Mouse (Mus musculus) thymus, postnatal 36 days (tissue): Measurements from ENCODE around the gene Disp1.

ENCODE experiments used
- DNase-seq, 2 experiments: peaks; one replicate each; pipeline ENCODE4 v3.0.0; 2022; ENCODE audit warnings: mixed read lengths in 2 of 2

Gene Disp1

DNA sequence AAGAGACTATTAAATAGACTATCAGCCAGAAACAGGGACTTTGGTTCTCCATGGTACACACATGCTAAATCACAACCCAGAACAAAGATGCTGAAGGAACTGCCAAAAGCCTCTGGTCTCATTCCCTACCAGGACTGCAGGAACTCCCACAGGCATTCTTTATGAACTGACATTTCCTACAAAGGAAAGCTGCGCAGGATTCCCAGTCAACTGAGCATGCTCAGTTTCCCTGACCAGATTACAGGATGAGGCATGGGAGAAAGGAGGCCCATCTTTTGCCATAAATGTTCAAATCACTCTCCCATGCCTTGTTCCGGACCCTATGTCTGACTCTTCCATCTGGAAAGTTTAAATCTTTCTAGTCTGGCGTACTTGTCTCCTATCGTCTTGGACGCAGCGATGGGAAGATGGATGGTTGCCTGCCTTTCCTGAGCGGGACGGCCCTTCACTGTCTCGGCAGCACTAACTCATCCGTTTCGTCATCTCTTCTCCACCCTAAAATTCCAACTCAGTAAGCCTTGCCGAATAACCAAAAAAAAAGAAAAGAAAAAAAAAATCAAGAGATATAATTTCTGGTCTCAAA lies 100.9 kb downstream of the Disp1 start:
- no peak for DNase-seq

DNA sequence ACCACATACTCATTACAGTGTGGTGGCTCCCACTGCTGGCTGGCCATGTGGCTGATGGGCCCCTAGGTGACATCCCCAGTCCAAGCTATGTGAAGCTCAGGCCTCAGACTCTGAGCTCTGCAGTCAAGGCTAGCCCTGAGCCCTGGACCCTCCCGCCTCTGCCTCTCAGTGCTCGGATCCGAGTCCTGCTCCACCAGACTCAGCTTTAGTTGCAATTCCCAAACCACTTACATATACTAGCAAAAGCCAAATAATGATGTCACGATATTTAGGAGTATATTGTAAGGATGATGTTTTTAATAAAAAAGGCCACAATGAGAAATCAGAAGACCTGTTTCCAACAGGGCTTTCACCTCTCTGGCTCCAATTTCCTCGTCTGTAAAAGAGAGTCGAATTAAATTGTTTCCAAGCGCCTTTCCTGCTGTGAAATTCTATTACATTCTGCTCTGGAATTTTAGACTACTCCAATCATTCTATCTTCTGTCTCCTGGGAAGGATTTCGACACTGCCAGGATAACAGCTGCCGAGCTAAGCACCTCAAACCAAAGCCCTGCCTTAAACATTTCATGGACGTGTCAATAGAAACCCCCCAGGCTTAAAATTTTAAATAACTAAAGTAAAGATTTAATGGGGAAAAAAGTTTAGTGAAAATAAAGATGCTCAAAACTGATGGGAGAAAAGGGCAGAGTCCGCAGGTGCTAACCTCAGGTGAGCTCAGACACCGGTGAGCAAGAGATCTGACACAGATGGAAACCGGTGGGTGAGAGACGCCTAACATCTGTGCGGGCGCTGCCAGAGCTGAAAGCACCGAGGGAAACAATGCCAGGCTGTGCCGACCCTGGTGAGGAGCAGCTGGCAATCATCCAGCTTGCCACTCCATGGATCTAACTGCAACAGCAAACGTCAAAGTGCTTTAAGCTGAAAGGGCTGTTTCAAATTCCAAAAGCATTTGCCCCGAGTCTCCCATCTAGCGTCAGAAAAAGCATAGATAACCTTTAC lies 103.2 kb downstream of the Disp1 start:
- no peak for DNase-seq

DNA sequence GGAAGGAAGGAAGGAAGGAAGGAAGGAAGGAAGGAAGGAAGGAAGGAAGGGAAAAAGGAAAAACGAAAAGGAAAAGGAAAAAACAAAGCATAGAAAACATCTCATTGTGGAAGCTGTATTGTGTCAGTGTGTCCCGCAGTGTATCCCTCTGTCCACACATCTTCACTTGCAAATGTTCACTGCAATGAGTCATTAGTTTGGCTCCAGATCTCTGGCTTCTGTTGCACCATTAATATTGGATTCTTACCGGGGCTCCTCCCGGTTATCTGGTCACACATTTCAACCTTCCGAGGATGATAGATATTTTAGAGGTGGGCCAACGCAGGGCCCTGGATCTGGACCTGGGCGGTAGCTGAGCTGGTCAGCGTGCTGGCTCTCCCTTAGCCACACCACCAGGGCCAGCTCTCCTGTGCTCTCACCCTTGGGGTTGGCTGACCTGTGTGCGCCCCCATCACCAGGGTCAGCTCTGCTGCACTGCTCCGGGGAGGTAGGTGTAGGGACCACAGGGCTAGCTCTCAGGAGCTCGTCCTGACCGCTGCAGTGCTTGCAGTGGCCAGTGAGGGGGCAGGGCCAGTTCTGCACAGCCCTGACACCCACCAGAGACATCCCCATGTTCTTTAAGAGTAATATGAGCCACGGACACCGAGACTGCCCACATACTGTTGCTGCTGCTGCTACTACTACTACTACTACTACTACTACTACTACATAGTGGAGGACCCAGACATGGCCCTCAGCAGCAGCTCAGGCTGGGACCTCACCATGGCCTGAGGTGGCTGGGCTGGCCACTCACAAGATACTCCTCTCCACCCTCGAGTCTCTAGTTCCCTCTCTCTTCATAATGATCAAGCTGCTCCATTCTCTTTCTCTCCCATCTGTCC lies 104.1 kb downstream of the Disp1 start:
- no peak for DNase-seq

DNA sequence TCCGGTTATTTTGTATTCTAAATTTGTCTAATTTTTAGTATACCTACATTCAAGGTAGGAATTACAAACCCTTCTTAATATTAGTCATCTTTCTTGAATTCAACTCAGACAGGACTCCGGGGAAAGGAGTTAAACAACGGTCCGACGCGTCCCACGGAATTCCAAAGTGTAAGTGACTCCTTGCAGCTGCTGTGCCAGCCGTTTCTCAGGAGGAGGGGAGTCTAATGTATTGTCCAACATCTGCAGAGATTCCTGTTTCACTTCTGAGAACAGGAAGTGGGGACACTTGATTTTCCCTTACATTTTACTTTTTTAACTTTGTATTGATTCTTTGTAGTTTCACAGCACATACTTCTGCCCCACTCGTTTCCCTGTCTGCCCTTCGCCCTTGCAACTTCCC lies 104.9 kb downstream of the Disp1 start:
- DNase-seq = no peak

DNA sequence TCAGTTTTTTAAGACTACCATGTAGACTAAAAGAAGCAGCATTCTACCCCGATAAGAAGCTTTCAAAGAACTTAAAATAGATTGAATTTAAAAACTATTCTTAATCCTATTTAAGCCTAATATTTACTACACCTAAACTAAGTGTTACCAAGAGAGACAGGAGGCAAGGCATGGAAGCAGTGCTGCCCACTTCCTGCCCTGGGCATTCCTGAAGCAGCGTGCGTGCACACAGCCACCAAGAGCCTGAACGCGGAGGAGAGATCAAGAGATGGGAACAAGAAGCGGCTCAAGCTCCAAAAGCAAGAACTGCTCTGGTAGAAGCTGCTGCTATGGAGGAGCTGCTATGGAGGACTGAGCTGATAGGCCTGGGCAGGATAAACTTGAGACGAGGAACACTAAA lies 106.2 kb downstream of the Disp1 start:
- DNase-seq = peak in 1 of 2 experiments; percentile 47

DNA sequence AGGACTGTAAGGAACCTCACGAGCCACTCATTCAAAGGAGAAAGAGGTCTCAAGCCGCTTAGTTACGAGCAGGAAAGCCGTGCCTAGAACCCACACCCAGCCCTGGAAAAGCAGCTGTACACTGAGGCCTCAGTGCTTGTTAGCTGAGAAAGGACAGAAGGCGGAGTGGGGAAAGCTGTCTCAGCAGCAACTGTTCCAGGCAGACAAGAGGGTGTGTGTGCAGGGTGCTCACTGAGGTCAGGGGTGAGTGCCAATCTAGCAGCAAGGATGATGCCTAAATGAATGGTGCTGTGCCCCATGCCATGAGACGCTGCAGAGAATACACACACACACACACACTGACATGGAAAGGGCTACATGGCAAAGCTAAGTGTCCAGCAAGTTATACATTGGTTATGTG lies 106.8 kb downstream of the Disp1 start:
- DNase-seq = no peak

DNA sequence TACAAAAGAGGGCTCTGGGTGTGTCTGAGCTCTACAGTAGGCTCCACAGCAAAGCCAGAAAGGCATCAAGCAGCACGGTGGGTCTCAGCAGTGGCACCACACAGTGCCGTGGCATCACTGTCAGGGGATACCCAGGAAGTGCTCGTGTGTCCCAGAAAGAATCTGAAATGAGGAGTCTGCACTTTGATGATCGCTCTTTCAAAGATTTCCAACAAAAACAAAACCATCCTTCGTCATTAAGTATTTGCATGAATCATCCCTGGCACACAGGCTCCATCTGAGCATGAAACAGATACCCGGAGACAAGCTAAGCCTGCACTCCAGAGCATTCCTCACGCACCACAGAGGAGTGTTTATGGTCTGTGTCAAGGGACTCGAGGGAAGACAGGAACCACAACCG lies 107.8 kb downstream of the Disp1 start:
- peak; percentile 25 to 39 for DNase-seq

DNA sequence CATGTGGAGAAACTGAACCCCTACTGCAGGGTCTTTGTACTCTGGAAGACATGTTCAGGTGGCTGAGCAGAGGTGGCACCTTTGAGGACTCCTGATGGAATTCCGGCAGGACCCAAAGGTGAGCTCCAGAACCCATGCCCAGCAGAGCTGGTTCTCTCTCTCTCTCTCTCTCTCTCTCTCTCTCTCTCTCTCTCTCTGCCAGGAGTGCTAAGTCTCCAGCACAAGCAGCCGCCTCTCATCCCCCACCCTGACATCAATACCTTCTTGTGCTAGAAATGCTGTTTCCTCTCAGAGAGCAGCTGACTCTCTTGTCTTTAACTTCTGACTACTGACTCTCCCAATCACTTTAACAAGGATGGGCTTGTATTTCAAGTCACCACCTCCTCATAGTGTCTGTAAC lies 113.8 kb downstream of the Disp1 start:
- DNase-seq = peak; percentile 49 to 60

DNA sequence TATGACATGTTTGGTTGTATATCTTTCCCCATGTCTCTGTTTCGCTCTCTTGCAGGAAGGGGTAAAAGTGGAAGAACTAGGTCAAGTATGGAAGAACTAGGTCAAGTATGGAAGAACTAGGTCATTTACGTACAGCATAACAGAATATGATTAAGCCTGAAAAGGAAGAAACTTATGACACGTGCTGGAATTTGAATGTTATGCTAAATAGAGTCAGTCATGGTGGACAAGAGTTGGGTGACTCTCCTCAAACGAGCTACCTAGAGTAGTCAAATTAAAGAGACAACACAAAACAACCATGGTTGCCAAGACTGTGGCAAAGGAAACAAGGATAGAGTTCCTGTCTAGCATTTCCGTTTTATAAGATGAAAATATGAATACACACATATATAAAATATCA lies 116.6 kb downstream of the Disp1 start:
- DNase-seq = no peak

DNA sequence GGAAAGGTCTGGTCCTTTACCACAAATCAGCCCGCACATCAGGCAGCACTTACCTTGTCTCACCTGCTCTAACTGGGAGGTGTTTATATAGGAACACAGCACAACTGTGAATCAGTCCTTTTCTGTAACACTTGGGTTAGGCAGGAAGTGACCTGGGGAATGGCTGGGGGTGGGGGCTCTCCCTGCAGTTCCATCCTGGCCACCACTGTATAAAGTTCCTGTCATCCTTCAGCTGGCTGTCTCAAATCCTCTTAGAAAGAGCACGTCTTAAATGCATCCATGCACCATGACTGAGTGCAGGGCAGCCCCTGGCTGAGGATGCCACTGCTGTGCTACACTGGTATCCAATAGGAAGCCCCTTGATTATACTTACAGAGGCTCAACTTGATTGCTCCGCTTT lies 118.5 kb downstream of the Disp1 start:
- peak; percentile 54 to 66 for DNase-seq

DNA sequence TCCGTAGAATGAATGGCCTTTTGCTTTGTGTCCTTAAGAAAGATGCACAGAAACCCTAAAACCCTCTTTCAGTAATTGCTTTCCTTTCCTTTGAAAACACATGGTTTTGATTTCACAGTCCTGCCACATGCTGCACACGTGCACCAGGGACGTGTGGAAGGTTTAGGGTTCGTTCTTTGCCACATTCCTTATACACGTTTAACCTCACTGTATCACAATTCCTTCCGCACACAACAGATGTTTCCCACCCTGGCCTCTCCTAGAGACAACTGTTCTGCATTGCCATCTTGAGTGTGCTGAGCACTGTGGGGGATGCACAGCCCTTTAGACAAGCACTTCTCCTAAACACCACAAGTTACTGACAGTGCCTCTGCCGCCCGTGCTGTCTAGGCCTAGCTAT lies 119.2 kb downstream of the Disp1 start:
- DNase-seq = no peak

DNA sequence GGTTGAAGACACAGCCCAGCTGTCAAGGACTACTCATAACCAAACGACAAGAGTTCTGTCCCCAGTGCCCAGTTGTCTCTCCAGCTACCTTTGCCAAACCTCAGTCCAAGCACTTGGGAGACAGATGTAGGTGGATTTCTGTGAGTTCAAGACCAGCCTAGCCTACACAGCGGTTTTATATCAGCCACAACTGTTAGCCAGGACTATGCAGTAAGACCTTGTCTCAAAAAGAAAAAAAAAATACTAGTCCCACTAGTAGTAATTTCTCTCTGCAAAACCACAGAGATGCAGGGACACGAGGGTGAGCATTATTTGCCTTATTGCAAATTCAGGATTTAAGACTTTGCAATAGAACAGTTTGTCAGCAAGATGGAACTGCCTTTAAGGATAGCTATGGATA lies 120.0 kb downstream of the Disp1 start:
- no peak for DNase-seq

DNA sequence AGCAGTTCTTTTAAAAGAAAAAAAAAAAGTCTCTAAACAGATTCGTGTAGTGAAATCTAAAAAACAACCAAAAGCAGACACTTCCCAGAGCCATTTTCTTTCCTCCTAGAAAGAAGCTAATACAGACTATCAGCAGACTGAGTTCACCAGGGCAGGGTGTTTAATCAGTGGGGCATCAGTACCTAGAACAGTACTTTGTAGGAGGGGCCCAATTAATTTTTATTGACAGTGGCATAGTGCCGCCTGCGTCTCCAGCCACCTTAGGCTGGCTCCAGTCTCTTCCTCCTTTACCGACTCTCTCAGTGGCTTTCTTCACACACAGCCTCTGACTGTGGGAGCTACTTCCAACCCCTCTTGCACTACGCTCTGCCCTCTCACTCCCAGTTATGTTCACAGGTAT lies 121.1 kb downstream of the Disp1 start:
- no peak for DNase-seq

DNA sequence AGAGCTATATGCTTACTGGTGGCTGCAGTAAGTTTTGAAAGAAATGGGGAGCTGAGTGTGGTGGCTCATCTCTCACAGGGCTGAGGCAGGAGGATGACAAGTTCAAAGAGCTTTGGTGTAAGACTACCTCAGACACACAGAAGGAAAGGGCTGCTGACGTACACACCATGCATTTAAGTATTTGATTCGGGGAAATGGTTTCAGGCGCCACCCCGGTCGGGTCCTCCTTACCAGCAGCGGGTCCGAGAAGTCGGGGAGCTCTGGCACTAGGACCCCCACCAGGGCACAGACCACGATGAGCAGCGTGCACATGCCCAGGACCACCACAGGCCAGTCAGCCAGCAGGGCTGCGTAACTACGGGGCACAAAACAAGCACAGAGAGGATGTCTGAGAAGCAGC lies 121.6 kb downstream of the Disp1 start:
- no peak for DNase-seq

DNA sequence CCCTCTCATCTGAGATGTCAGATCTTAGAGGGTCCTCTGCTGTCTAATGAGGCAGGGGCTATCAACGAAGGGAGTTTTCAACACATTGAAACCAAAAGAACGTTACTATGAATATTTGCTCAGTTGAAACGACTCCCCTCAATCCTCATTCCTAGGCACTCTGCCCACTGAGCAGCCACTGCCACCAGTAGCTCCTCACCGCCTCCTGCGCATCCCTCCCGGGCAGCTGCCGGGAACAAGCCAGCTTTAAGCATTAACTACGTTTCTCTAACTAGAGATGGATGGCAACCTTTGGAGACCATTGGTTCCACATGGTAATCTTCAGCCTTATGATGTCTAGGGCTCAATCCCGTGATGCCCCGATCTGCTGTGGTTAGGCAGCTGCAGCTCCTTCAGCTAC lies 123.7 kb downstream of the Disp1 start:
- DNase-seq = no peak

DNA sequence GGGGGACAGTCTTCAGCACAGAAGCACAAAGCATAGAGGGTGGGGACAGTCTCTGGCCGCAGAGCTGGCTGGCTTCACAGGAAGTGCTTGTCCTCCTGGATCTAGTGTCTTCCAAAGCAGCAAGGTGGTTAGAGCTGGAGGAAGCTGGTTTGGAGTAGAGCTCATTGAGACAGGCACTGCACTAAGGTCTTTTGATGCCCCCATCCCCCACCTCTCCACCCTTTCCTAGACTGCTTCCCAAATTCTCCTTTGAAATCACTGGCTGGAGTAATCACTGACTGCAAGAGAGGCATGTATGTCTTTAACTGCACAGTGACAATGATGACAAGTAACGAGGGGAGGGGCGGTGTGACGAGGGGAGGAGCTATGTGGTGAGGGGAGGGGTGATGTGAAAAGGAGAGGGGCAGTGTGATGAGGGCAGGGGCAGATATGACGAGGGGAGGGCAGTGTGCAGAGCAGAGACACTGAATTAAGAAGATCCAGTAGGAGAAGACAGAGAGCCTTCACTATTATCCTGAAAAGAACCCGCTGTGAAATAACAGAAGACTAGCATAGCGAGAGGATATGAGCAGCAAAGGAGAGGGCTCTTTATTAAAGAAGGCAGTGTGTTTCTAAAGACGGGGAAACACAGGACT lies 125.8 kb downstream of the Disp1 start:
- no peak for DNase-seq

DNA sequence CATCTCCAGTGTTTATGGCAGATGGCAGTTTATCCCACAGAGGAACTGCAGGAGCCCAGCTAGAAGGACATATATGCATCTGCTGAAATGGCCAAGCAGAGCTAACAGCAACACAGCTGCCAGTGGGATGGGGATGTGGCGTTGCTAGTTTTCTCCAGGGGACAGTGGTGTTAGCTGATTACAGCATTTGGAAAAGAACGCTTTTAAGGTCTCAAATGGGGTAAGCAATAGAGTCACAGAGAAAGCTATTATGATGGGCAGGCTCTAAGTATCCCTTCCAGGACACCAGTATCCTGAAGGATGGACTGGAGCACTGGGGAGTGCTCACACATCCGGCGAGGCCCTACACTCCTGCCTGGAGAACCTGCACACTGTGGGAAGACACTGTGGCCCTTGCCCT lies 129.0 kb downstream of the Disp1 start:
- DNase-seq = no peak

DNA sequence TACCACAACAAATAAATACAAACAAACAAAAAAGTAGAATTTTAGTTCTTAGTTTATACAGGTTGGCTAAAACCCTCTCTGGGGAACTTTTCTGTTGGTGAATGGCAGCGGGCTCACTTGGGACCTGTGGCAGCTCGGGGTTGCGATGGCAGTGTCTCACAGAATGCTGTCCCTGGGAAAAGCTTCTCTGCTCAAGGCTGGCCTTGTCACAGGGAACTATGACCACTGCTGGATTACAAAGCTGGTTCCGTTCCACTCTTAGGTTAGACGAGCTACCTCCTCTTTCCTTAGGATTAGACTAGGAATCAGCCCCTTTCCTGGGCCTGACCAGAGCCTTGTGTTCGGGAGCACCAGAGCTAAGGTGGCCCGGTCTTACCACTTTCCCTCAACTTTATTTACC lies 130.1 kb downstream of the Disp1 start:
- no peak for DNase-seq

DNA sequence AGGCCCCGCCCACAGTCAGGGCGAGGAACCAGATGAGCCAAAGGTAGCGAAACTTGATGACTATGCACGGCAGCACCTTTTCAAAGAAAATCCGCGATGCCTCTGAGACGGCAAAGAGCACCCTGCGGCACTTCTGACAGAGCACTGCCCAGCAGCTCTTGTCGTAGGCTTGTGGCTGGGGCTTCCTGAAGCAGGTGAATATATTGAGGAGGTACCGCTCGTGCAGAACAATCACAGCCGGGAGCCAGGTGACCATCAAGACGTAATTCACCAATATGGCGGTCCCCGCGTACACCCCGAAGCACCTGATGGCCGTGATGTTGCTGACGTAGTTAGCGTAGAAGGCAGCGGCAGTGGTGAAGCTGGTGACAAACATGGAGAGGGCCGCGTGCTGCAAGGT lies 132.7 kb downstream of the Disp1 start:
- no peak for DNase-seq

DNA sequence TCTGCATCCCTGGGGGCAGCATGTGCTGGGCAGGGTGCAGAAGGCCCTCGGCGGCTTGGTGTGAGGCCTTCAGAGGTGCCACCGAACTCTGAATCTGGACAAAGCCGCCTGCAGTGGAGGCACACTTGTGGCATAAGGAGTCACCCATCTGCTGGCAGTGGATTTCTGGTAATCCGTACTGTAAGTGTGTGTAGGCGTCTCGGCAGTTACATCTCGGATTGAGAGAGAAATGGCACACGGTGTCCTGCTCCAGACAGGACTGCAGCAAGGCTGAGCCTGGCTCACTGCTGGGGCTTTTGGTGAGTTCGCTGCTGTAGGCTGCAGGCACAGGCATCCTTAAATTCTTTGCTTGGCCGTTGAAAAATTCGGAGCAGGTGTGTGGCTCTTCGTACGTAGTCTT lies 134.5 kb downstream of the Disp1 start:
- DNase-seq = no peak

DNA sequence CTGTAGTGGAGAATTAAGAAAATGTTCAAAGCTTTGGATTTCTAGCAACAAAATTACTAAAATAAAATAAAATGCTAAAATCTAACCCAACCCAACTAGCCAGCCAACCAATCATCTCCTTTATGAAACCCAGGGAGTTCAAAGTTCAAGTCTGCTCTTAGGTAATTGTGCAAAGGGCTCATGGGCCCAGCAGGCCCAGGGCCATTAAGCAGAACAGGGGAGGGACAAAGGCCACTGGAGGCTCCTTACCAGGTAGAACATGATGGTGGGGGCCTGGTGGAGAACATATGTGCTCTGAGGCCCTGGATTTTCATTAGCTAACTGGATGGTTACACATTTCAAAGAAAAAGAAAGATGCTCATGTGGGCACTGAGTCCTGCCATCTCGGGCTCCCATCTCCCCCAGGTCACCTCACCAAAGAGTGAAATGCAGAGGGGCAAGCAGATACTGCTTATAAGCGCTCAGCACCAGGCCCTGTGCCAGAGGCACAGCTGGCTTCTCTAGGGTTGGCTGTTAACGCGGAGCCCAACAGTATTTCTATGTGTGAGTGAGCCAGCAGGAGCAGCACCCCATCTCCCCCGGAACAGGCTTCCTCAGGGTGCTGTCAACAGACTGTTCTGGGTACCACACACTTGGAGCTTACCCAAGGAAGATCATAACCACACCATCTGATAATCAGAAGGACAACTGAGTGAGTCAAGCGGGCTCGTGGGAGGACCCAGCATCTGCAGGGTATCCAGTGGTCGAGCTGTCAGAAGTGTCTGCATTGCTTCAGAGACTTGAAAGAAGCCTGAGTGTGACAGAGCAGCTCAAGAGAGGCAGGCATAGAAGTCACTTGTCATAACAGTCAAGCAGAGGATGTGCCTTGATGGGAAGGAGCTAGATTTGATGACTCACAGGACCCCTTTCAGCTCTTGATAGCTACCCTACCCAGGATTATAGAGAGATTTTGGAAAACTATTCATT lies 137.0 kb downstream of the Disp1 start:
- DNase-seq = no peak

DNA sequence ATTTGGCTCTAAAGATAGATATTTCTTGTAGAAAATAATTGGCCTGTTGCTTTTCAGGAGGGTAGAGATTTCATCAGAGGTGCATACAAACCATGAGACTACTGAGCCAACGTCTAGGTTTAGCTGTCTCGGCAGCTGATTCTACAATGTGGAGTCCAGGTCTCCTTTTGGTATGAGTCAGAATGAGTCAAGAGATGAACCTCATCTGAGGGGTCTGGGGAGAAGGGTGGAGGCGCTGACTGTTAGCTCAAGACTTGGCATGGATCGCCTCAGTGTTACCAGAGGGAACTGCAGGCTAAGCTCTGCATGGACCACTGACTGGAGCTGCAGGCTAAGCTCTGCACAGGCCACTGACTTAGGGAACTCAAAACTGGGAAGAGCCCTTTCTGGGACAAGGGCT lies 138.9 kb downstream of the Disp1 start:
- no peak for DNase-seq
